Mouse (Mus musculus) left cerebral cortex, postnatal 36 days (tissue): ENCODE measurements at regions not wholly inside any gene's neighbourhood (a gene's known extent, or its start where the extent isn't known, plus 50 kb on each side); places are given as distances from the start of the nearest gene placed in this dataset.
"Not testable (repeated sequence)": the region's sequence is repeated elsewhere in the genome, so short reads cannot be mapped to it uniquely, and the experiment has no call there.

Source experiments
- DNase-seq, 2 experiments: peaks; one replicate each; pipeline ENCODE4 v3.0.0; 2021 to 2022; ENCODE audit warnings: low spot score in 2 of 2, mixed read lengths in 1 of 2
- intact Hi-C: fragments of 180-260 bp; cut with DNase I; formaldehyde crosslinking; loops from one replicate; pipeline ENCODE4 v1.15.1; 2025

DNA sequence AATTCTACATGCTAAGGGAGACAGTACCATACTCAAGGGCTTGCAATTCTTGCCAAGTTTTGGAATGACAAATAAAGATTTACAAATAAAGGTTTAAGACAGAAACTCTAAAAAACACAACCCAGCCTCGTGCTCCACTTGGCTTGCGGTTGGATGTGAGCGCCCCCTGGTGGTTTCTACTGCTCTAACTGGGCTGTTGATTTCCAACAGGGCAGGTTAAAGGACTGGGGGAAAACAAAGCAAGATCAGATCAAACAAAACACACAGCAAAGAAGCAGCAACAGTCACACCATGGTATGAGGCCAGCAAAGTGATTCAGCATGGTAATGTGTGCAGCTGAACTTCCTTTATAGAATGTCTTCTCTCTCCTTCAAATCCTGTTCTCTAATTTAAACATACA, 339.2 kb downstream of the Adam3 start:
- intact Hi-C loops = no loop called here
- DNase-seq = peak; percentile 54 to 69

DNA sequence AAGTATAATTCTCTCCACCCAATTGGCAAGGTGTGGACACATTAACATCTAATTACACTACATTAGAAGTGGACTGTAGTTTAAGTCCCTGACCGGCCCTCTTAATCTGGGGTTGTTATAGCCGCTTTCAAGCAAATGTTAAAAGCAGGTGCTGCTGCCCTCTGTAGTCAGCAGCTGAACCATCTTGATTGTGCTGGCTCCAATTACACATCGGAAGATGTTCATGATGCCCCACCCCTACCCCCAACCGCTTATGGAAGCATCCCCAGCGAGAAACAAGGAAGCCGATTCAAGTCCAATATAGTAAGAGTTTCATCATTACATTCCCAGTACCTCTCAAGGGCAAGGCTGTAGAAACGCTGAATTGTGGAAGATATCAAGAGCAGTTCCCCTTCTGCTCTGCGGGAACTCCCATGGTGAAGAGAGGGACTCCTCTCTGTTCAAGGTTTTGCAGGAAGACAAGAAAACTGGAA, 341.7 kb downstream of the Adam3 start:
- no peak for DNase-seq
- intact Hi-C loops = no loop called here

DNA sequence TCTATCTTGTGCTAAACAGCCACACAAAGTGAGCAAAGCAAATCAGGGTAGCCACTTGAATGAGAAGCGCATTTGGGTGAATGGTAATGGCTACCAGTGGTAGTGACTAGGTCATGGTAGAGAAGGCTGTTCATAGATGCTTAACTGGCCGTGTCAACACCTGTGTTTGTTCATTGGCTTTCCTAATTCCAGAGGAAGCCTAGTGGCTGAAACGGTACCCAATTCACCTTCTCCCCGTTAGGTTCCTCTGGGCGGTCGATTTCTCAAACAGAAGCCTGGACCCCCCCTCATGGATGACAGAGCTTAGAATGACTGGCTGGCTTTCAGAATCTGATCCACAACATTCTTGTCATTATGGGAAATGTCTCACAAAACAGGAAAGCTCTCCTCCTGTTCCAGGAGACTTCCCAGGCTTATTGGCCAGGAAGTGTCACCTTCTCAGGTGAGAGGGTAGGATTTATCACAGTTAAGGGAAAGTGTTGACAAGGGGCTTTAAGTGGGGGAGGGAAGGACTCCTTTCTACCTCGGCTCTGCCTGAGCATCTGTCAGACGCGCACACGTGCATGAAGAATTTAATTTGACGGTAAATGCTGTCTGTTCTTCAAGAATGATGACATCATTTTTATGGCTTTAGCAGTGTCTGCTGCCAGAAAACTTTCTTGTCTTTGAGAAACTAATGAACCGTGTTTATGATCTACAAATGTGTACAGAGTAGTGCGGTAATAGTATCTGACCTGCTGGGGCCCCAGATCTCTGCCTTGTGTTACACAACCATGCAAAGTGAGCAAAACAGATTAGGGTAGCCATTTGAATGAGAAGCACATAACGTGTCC, 342.3 kb downstream of the Adam3 start:
- intact Hi-C loops = no loop called here
- no peak for DNase-seq

DNA sequence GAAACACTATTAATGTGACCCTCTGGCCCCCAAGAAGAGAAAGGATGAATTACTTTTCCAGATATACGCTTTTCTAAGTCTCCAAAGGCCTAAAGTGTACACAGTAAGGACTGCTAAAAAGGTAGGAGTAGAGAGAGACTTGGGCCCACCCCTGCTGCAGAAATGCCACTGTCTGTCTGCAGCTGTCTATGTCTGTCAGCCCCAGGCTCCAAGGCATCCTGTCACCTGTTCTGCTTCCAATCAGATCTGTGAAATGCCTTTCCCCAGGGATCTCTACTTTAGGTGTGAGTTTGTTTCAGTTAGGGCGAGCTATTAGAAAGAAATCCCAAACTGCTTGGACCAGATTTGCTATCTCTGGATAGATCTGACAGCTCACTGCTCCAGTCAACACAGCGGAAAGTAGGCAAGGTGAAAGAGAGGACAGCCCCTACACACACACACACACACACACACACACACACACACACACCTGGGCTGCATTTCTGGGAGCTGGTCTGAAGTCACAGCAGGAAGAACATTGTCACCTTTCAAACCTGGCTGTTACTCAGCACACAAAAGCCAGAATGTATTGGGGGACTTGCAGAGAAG, 343.9 kb downstream of the Adam3 start:
- DNase-seq = no peak
- intact Hi-C loops = no loop called here

DNA sequence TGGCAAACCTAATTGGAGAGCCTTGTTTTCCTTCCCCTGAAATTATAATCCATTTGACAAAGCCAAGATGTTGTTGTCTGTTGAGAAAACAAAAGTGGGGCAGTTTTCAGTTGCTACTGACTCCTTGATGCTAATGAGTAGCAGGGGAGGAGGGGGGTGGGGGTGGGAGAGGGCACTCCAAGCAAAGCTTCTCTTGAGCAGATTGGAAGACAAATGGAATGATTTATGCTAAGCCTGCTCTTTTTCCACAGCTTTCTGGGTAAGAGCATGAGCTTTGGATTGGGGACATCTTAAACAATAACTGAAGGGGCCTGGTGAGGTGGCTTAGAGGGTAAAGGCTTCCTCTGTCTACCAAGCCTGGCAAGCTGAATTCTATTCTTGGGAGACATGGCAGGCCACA, 347.6 kb downstream of the Adam3 start:
- DNase-seq = no peak
- intact Hi-C loops = no loop called here

DNA sequence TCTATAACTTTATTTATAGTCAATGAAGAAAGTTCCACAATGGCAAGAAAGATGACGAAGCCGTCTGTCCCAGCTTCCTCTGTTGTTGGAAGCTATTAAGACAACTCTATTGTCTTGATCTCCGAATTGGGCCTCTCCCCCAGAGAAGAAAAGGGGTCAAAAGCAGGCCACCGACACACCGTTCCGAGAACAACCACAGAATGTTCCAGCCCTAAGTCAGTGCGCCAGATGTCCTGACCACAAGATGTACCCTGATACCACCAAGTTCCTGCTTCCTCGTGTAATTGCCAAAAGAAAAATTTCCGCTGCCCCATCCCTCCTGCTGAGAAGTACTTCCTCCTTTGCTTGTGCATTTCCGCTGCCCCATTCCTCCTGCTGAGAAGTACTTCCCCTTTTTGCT, 348.8 kb downstream of the Adam3 start:
- intact Hi-C loops, DNase-seq: not testable (repeated sequence)

DNA sequence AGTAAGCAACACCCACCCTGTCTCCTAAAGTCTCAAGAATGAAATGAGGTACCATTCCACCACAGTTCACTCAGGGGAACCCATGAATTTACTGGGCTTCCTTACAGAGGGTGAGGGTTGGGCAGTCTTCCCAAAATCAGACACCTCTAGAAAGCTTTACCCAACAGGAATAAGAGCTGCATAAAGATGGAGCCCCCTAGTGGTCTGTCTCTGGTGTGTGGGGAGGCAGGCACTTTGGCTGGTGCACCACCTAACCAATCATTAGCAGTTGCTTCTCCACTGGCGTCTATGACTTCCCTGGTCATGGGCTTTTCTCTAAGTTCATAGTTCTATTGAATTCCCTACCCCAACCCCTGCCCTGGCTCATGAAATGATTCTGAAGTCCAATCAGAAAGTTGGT, 351.1 kb downstream of the Adam3 start:
- no peak for DNase-seq
- intact Hi-C loops = no loop called here

DNA sequence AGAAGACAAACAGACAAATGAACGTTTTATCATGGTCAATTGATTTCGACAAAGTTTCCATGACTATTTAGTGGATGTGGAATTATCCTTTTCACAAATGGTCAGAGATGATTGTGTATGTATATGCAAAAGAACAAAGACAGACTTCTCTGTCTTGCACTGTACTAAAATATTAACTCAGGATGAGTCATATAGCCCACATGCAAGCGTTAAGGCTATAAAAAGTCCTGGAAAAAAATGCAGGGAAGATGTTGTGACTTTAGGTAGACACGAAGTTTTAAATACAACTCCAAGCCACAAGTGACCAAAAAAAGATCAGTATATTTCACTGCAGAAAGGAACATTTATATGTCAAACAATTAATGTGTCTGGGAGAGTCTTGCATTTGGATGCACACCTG, 353.6 kb downstream of the Adam3 start:
- no peak for DNase-seq
- intact Hi-C loops = no loop called here

DNA sequence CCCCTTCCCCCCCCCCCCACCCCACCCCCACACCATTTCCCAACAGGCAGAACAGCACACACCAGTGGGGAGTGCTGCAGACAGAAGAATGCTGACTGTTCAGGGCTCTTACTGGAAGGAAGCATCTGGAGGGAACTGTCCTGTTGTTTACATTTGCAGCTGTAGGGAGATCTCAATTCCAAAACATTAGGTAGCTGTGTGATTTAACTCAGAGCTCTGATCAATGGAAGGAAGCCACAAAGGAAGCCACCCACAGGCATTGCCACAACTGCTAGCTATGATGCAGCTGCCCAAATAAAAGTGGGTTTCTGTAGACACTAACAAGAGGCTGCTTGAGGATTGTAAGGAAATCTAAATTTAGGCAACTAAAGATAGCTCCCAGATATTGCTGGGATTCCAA, 359.7 kb downstream of the Adam3 start:
- no peak for DNase-seq
- intact Hi-C loops = no loop called here

DNA sequence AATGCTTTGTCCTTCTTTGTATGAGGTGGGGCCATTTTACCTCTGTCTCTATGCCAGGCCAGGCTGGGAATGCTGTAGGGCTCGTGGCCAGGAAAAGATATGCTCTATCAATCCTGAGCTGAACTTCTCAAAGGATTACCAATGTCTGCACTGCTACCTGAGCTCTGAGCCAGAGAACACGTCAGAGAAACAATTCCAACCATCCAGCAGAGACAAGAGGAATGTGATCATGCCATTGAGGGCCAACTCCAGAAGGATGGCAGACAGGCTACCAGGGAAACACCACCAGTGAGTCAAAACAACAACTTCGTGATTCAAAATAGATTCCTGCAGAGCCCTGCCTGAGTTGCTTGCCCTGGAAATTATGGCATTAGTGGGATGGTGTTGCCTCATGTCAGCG, 361.0 kb downstream of the Adam3 start:
- intact Hi-C loops = no loop called here
- no peak for DNase-seq

DNA sequence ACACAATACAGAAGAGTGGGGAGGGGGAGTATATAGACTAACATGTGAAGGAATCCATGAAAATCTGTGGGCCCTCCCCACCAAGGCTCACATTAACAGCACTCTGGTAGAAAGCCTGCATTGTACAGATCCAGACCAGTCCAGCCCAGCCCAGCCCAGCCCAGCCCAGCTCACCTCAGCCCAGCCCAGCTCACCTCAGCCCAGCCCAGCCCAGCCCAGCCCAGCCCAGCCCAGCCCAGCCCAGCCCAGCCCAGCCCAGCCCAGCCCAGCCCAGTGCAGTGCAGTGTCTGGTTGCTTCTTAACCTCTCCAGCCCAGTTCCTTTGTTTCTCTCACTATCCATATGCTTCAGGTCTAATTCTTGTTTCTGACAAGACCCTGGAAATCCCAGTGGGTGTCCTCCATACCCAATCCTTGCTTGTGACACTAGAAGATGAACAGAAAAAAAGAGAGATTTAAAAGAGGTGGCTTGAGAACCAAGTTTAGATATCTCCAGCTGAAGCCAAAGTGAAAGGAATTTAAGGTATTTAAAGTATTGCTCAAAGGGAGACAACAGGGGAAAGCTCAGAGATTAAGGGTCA, 366.5 kb downstream of the Adam3 start:
- no peak for DNase-seq
- intact Hi-C loops = no loop called here

DNA sequence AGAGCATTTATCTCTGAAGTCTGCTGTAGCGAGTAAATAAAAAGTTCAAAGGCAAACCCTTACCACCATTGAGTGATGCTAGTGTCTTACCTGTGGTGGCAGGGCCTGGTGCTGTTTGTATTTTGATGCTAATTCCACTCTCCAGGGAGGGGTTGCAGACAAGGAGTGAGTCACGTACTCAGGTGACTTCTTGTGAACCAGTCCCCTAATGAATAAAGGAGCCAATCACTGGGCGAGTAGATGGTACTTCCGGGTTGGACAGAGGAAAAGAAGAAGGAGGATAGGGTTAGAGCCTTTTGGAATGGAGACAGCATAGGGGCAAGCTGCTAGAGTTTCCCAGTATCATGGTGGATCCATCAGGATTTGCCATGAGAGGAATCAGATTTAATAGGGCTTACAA, 370.5 kb downstream of the Adam3 start:
- intact Hi-C loops = no loop called here
- no peak for DNase-seq

DNA sequence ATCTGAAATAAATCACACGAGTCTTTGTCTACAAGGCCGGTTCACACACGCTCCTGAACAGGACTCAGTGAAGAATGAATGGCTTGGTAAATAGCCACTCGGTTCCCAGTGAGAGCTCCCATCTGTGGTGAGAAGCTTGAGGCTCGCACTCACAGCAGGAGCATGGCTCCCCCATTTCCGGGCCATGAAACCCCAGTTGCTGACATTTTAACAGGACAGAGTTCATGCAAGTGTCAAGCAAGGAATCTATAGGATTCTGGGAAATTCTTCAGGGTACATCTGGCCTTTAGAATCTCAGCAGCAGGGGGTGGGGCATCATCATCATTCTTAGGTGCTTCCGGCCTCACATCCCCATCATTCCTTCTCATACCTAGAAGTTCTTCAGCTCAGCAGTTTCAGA, 371.8 kb downstream of the Adam3 start:
- no peak for DNase-seq
- intact Hi-C loops = no loop called here

DNA sequence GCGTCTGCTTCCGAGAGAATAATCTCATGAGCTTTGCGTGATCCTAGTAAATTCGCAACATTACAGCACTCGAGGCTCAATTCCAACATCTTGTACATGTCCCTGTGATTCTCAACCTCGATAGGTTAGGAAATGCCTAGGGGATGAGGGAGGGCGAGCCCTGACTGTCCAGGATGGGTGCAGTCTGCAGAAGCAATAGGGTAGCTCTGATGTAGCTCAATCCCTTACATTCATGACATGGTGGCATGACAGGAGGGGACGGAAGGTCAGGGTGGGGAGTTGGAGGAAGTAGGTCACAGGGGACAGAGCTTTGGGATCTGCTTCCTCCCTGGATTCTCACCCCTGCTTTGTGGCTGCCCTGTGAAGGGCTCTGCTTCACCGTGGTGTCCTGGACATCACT, 373.3 kb downstream of the Adam3 start:
- no peak for DNase-seq
- intact Hi-C loops = no loop called here

DNA sequence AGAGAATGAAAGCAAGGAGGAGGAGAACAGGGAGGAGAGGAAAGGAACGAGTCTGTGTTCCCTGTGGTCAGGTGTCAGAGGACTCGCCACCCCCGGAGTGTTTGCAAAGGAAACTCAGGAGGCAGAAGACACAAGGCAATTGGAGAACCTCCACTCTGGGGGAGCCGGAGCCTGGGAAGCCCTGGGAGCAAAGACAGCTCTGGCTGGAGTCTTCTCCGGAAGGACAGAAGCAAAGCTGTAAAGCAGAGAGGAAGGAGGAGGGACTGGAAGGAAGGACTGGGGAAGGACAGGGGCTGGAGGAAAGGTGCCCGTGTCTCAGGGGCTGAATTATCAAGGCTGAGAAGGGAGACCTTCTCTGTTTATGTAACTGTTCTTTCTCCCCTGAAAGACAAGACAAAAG, 373.9 kb downstream of the Adam3 start:
- no peak for DNase-seq
- intact Hi-C loops = no loop called here

DNA sequence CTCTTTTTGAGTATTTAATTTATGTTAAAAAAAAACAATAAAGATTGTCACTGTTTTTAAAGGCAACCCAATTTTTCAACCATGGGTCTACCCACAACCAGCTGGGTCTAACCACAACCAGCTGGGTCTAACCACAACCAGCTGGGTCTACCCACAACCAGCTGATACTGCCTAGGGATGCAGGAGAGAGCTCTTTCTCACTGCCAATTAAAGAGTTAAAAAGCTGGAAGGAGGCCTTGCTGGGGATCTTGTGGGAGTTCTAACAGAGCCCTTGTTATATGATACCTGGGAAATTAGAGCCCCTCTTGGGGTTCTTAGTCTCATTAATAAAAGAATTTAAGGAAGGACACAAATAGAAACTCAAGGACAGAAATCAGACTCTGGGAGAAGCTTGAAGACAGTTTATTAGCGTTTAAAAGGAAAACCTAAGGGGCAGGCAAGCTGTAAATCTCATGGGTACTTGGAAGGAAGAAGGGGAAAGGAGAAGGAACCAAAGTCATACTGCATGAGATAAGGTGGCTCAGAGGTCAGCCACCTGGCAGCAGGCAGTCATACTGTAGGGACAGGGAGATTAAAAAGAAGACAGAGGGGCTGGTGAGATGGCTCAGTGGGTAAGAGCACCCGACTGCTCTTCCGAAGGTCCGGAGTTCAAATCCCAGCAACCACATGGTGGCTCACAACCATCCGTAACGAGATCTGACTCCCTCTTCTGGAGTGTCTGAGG, 379.1 kb downstream of the Adam3 start:
- DNase-seq = no peak
- intact Hi-C loops = no loop called here

DNA sequence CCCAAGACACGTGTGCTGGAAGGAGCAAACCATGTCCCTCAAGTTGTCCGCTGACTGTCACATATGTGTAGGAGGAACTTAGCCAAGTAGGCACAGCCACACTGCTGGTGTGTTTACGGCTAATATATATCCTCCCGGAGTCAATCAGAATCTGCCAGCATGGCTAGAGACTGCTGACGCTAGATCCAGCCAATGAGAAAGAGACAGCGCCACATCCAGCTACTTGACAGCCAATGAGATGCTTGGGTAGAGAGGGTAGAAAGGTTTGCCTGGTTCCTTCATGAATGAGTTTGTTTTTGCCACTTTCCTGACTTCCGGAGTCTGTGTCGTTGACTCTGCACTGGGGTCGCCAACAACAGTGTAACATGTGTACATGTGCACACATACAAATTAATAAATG, 387.0 kb downstream of the Adam3 start:
- no peak for DNase-seq
- intact Hi-C loops = no loop called here

DNA sequence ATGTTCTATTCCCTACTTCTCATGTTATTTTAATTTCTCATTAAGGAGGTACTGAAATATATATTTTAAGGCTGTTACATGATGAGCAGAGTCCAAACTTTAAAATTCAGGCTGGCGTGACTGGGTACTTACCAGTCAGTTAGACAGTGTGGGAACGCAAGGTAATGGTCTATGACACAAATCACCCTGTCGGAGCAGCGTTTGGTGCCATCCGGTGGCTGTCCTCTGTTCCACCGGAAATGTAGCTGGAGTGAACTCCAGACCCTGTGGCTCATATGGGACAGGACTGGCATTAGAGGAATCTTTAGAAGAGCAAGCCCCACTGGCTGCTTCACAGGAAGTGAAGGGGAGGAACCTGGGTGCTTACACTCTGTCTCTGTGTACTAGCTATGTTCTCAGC, 388.0 kb downstream of the Adam3 start:
- intact Hi-C loops = no loop called here
- peak; percentile 10 to 14 for DNase-seq

DNA sequence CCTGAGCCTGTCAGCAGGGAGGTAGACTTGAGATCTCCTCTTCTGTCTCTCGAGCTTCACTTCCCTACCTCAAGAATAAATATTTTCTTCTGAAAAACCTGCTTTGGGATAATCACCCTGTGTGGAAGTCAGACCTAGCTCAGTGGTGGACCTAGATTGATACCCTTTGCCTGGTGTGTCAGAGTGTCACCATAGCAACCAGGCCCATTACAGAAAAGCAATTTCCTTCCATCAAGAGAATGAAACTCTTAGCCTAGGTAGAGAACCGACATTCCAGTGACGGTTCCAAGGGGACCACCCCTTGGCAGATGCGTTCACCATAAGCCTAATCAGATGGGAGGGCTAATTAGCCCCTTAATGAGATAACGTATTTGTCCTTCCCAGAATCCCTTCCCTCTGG, 389.9 kb downstream of the Adam3 start:
- no peak for DNase-seq
- intact Hi-C loops = no loop called here

DNA sequence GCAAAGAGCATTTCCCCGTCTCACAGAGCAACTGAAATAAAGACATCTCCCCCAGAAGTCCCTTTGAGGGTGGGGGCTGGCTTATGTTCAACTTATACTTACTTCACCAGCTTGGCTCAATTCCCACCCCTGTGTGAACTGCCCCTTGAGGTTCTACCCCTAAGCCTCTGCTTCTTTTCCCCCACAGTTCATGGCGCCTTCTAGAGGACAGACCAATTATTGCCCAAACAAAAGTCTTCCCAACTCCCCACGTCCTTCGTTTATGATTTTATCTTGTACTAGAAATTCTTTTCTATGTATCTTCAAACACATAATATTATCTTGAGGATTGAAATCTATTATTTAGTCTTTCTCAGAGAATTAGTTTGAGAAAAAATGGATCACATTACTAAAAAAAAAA, 391.9 kb downstream of the Adam3 start:
- DNase-seq = no peak
- intact Hi-C loops = no loop called here

DNA sequence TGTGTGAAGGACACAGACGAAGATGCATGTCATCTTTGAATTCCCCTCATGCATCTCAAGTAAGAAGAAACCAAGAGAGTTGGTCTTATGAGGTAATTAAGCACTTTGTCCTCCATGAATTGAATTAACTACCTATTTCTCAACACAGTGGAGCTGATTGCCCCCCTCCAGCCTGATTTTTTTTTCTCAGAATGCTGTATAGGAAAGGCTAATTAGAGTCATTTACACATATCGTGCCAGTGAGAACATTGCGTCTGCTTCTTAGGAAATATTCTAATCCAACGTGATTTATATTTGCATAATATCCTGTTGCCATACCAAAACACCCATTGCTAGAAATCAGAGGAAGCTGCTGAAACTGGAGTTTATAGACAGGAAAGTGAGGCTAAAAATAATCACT, 414.8 kb downstream of the Adam3 start:
- intact Hi-C loops = no loop called here
- no peak for DNase-seq
